Mouse (Mus musculus): Measurements from ENCODE around the gene Krt79. TPM values are rescaled to one million over a fixed set of nuclear protein-coding genes. Genes with fewer than 3 reads are reported as not detected.

Krt79 gene
- polyA plus RNA-seq, 1 experiment from 2014 or later: 0.08 TPM

DNA sequence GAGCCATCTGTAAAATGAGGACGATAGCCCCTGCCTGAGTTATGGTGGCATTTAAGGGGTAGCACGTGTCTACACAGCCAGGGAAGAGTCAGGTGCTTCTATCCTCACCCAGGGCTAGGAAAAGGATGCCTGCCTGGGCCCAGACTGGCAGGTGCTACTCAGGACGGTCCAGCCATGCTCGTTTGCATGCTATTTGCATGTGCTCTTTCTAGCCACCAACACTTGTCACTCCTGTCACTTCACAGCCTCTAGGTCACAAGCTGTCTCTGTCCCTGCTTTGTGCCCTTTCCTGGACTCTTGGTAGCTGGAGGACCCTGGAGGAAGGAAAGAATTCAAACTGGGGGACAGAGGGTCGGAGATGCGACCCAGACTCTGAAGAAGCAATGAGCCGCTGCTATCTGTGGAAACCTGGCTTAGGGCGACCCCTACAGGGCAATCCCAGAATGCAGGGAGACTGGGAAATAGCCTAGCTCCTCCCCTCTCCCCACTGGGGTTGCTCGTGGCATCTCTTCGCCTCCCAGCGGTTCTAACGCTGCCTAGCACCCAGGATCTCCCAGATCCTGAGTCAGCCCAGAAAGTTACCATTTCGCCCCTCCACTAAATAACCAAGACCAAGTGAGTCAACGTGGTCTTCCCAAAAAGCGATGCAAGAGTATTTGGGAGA lies 33.4 kb upstream of the Krt79 start:
- Histone ChIP-seq H3K4me3 (replicated peaks) (no peak overlapping the region), H3K27ac (no peak overlapping the region), H3K9ac (no peak overlapping the region), H3K4me2 (no peak overlapping the region), H3K4me1 (peaks cover 22% of the 10 kb centered on the region), H3K36me3 (replicated peaks) (no peaks in the 10 kb centered on the region), H3K9me3 (no peaks in the 10 kb centered on the region), H3K27me3 (peaks cover 9% of the 10 kb centered on the region; the same call in 1 of the 2 replicates)
- WGBS: 12% methylated on average over 15 of the region's 15 CpGs
- peak; percentile 62 for ATAC-seq (ENCODE audit: low FRiP score)

- Histone ChIP-seq H3K36me3 (replicated peaks) (no peaks in the 10 kb centered on the region), H3K27me3 (peaks cover 9% of the 10 kb centered on the region; the same call in 1 of the 2 replicates), H3K4me3 (replicated peaks) (no peak overlapping the region), H3K27ac (no peak overlapping the region), H3K4me1 (peaks cover 10% of the 10 kb centered on the region), H3K9ac (no peak overlapping the region), H3K9me3 (no peaks in the 10 kb centered on the region), H3K4me2 (no peak overlapping the region)
- WGBS: 6% methylated on average over 3 of the region's 6 CpGs
- ATAC-seq (ENCODE audit: low FRiP score): no peak
Measured at GRCm38 (mm10) chr15:101970536-101970935, 30.4 kb upstream of the Krt79 start.

DNA sequence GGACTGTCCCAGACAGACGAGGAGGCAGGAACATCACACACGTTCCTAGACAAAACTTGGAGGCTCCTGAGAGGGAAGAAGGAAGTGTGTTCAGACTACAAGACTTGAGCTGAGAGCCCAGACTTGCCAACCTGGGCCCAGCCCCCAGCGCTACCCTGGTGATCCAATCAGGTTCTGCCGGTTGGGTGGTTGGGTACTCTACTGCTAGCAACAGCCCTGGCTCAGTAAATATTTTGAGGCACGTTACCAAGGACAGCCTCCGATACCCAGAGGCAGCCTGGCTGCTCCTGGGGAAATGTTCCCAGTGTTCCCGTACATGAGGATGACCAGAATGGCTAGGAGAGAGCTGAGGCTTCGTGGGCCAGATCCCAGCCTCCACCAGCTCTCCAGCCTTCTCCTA lies 26.7 kb upstream of the Krt79 start:
- Histone ChIP-seq H3K4me1 (0 out of 2 replicates have a peak, but pooled peaks cover 2% of the 10 kb centered on the region), H3K4me3 (replicated peaks) (no peak overlapping the region), H3K4me2 (no peak overlapping the region), H3K27me3 (peaks cover 2% of the 10 kb centered on the region; the same call in 1 of the 2 replicates), H3K9me3 (no peaks in the 10 kb centered on the region), H3K9ac (no peak overlapping the region), H3K36me3 (replicated peaks) (no peaks in the 10 kb centered on the region), H3K27ac (no peak overlapping the region)
- WGBS: 84% methylated on average over 8 of the region's 8 CpGs
- ATAC-seq (ENCODE audit: low FRiP score): no peak

GRCm38 (mm10) chr15:101958891-101959290 lies 18.8 kb upstream of the Krt79 start:
- H3K4me1 ChIP-seq: no peaks in the 10 kb centered on the region
- WGBS: 83% methylated on average over 3 of the region's 3 CpGs

GRCm38 (mm10) chr15:101954187-101954586 lies 14.1 kb upstream of the Krt79 start, which contains the start of gene Krt78:
Gene Krt78, minus strand, starts transcription at chr15:101954287.
- H3K36me3 ChIP-seq (replicated peaks): no peaks in the 10 kb centered on the region
- 81% methylated on average over 9 of the region's 9 CpGs for WGBS
- ATAC-seq (ENCODE audit: low FRiP score): no peak
- H3K4me1 ChIP-seq: no peaks in the 10 kb centered on the region
- no peak within 1 kb of the TSS for H3K4me3 ChIP-seq (replicated peaks)
- H3K9me3 ChIP-seq: no peaks in the 10 kb centered on the region
- H3K4me2 ChIP-seq: no peak within 1 kb of the TSS
- no peaks in the 10 kb centered on the region for H3K27me3 ChIP-seq
- H3K27ac ChIP-seq: no peak within 1 kb of the TSS
- H3K9ac ChIP-seq: no peak within 1 kb of the TSS

More at GRCm38 (mm10) chr15:101958891-101959290, 18.8 kb upstream of the Krt79 start:
- Histone ChIP-seq H3K4me3 (replicated peaks) (no peak overlapping the region), H3K27ac (no peak overlapping the region), H3K27me3 (no peaks in the 10 kb centered on the region; the same call in 1 of the 2 replicates), H3K36me3 (replicated peaks) (no peaks in the 10 kb centered on the region), H3K4me2 (no peak overlapping the region), H3K9ac (no peak overlapping the region), H3K9me3 (no peaks in the 10 kb centered on the region)
- ATAC-seq (ENCODE audit: low FRiP score): no peak

DNA sequence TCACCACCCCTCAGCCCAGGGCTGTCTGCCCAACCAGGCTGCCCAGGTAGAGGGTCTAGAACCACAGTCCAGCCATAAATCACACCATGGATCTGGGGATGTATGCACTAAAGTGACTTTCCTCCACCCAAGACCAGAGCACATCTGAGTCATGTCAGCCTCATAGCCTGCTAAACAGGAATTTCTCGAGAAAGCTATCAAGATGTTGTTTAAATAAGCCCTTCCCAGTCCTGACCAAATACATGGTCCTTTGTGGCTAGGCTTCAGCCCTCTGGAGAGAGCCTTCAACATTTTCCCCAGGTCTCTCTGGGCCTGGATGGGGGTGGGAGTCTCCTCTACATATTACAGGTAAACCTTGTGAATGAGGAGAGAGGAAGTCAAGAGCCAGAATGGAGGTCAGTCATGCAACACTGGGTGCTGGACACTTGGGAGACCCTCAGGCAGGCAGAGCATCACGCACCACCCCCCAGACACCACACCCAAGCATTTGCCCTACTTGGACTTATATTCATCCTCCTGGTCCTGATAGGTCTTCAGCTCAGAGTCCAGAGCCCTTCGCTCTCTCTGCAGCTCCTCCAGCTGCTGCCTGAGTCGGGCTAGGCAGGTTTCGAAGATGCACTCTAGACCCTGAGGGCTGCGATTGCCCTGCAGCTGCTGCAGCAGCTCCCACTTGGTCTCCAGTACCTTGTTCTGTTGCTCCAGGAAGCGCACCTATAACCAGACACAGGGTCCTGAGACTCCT lies 12.8 kb upstream of the Krt79 start:
- Histone ChIP-seq H3K36me3 (replicated peaks) (no peaks in the 10 kb centered on the region), H3K4me3 (replicated peaks) (no peak overlapping the region), H3K27ac (no peak overlapping the region), H3K9me3 (no peaks in the 10 kb centered on the region), H3K4me1 (no peaks in the 10 kb centered on the region), H3K4me2 (no peak overlapping the region), H3K9ac (no peak overlapping the region), H3K27me3 (no peaks in the 10 kb centered on the region)
- WGBS: 87% methylated on average over 7 of the region's 7 CpGs
- no peak for ATAC-seq (ENCODE audit: low FRiP score)

DNA sequence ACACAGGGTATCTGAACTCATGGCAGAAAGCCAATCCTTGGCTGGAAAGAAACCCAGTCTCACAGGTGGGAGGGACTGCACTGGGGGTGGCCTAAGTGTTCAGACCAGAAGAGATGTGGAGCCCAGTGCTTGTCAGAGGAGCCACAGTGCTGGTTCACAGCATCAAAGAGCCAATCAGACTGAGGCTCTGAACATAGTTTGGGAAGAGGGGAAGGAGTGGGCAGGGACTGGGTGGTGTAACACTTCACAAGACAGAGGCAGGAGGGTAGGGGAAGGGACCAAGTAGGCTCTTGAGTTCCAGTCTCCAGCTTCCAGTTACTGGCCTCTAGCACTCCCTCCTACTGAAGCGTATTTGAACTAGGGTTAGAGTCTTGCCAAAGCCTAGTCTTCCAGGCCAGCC lies 5.3 kb upstream of the Krt79 start:
- H3K4me2 ChIP-seq: no peak overlapping the region
- ATAC-seq (ENCODE audit: low FRiP score): no peak
- no peak overlapping the region for H3K9ac ChIP-seq
- no peaks in the 10 kb centered on the region for H3K36me3 ChIP-seq (replicated peaks)
- H3K27me3 ChIP-seq: no peaks in the 10 kb centered on the region
- H3K9me3 ChIP-seq: no peaks in the 10 kb centered on the region
- no peaks in the 10 kb centered on the region for H3K4me1 ChIP-seq
- no peak overlapping the region for H3K4me3 ChIP-seq (replicated peaks)
- 89% methylated on average over 1 of the region's 1 CpGs for WGBS
- H3K27ac ChIP-seq: no peak overlapping the region

DNA sequence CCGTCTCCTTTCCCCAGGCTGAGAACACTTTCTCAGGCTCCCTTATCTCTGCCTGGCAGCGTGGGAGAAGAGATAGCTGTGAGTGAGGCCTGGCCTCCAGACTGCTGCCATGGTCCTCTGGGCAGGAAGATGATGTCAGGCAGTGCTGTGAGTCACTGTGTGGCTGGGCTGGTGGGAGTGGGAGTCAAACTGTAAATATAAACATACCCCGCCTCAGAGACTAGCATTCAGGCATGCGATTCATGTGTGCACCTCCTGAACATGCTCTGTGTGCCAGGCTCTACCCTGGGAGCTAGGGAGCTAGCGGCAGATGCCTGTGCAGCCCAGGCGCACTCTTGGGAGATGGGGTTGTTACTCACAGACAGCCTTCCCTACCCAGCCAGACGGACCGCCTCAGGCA lies 1.8 kb upstream of the Krt79 start:
- 80% methylated on average over 8 of the region's 8 CpGs for WGBS
- ATAC-seq (ENCODE audit: low FRiP score): no peak
- no peaks in the 10 kb centered on the region for H3K27me3 ChIP-seq
- no peaks in the 10 kb centered on the region for H3K9me3 ChIP-seq
- no peaks in the 10 kb centered on the region for H3K36me3 ChIP-seq (replicated peaks)
- no peak overlapping the region for H3K4me3 ChIP-seq (replicated peaks)
- no peak overlapping the region for H3K9ac ChIP-seq
- H3K4me2 ChIP-seq: no peak overlapping the region
- no peak overlapping the region for H3K27ac ChIP-seq
- H3K4me1 ChIP-seq: no peaks in the 10 kb centered on the region

DNA sequence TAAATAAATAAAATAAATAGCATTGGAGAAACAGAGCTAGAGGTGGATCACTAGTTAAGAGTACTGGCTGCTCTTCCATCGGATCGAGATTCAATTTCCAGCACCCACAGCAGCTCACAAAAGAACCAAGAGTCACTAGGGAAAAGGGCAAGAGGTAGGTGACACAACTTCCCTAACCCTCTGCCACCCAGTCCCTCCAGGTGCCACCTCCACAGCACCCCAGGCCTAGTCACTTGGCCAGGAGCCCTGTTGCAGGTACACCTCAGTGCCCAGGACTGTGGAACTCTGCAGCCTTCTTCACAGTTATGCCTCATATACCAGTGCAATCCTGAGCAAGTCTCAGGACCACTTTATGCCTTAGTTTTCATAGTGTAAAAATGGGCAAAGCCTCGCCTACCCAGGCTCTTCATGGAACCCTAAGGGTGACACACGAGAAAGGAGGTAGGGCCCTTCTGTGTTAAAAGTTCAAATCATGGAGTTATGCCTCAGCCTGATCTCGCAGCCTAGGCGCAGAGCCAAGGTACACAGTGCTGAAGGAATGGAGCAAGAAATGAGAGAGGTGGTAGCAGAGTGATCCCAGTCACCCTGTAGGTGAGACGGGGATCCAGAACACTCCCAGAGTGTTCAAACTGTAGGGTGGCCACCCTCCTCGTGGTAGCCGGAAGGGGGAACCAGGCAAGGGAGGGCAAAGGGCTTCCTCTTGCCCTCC lies 1.4 kb downstream of the Krt79 start:
- Histone ChIP-seq H3K4me3 (replicated peaks) (no peak overlapping the region), H3K9me3 (no peaks in the 10 kb centered on the region), H3K27me3 (no peaks in the 10 kb centered on the region), H3K36me3 (replicated peaks) (no peaks in the 10 kb centered on the region), H3K27ac (no peak overlapping the region), H3K4me1 (no peaks in the 10 kb centered on the region), H3K4me2 (no peak overlapping the region), H3K9ac (no peak overlapping the region)
- ATAC-seq (ENCODE audit: low FRiP score): no peak
- WGBS: 87% methylated on average over 9 of the region's 9 CpGs

GRCm38 (mm10) chr15:101933024-101933423 lies 7.1 kb downstream of the Krt79 start:
- no peak overlapping the region for H3K4me2 ChIP-seq
- ATAC-seq (ENCODE audit: low FRiP score): no peak
- H3K4me1 ChIP-seq: peaks cover 10% of the 10 kb centered on the region
- H3K9me3 ChIP-seq: no peaks in the 10 kb centered on the region
- no peak overlapping the region for H3K27ac ChIP-seq
- no peak overlapping the region for H3K9ac ChIP-seq
- H3K36me3 ChIP-seq (replicated peaks): no peaks in the 10 kb centered on the region
- no peak overlapping the region for H3K4me3 ChIP-seq (replicated peaks)
- peaks cover 36% of the 10 kb centered on the region for H3K27me3 ChIP-seq
- WGBS: 79% methylated on average over 6 of the region's 6 CpGs

- Histone ChIP-seq H3K9me3 (no peaks in the 10 kb centered on the region), H3K36me3 (replicated peaks) (no peaks in the 10 kb centered on the region), H3K27me3 (peaks cover 36% of the 10 kb centered on the region), H3K4me3 (replicated peaks) (peak overlapping the region; percentile 22), H3K4me1 (peaks cover 10% of the 10 kb centered on the region), H3K9ac (0 out of 2 replicates have a peak overlapping the region, but pooled peaks have one; percentile 21), H3K4me2 (peak overlapping the region; percentile 48), H3K27ac (no peak overlapping the region)
- ATAC-seq (ENCODE audit: low FRiP score): no peak
- 4% methylated on average over 17 of the region's 17 CpGs for WGBS
Measured at GRCm38 (mm10) chr15:101929666-101930065, 10.5 kb downstream of the Krt79 start.

- Histone ChIP-seq H3K4me1 (peaks cover 10% of the 10 kb centered on the region), H3K27me3 (peaks cover 36% of the 10 kb centered on the region), H3K36me3 (replicated peaks) (no peaks in the 10 kb centered on the region), H3K27ac (no peak overlapping the region), H3K4me2 (peak overlapping the region; percentile 48; the same call in 1 of the 2 replicates), H3K4me3 (replicated peaks) (no peak overlapping the region), H3K9ac (no peak overlapping the region), H3K9me3 (no peaks in the 10 kb centered on the region)
- WGBS: 24% methylated on average over 9 of the region's 9 CpGs
- ATAC-seq (ENCODE audit: low FRiP score): no peak
Measured at GRCm38 (mm10) chr15:101929087-101929486, 11.0 kb downstream of the Krt79 start.
